Mouse (Mus musculus) retina, postnatal 7 days (tissue): Measurements from ENCODE around the gene Slc22a1.

Source experiments
- DNase-seq: peaks from one replicate; pipeline ENCODE4 v3.0.0-alpha.2; 2012; ENCODE audit warnings: low read depth, low spot score

Gene Slc22a1

GRCm38 (mm10) chr17:12675646-12676045 is at the start of gene Slc22a1:
Gene Slc22a1 (minus strand): TSS chr17:12675829.
- DNase-seq, result no peak

- no peak for DNase-seq
Measured at GRCm38 (mm10) chr17:12724767-12725744, 49.4 kb upstream of the Slc22a1 start.

GRCm38 (mm10) chr17:12723986-12724766 is 48.5 kb upstream of the Slc22a1 start:
- no peak for DNase-seq

DNA sequence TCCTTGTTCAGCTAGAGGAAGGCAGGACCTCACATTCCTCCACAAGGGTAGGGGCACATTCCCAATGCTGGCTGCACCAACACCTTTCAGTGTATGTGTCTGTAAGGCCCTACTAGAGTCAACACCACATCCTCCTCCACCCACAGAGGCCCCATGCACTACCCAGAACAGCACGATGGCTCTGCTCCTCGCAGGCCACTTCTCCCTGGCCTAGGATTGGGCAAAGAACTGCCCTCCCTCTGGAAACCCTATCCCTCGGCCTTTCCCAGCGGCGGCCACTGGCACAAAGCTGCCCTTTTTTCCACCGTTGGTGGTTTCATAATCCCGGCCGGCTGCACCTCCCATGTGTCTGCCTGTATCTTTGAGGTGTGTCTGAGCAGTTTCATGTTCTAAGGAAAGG is 47.0 kb upstream of the Slc22a1 start:
- DNase-seq, result no peak

- no peak for DNase-seq
Measured at GRCm38 (mm10) chr17:12721118-12721886, 45.7 kb upstream of the Slc22a1 start.

- DNase-seq, result no peak
Measured at GRCm38 (mm10) chr17:12718251-12718650, 42.6 kb upstream of the Slc22a1 start.

GRCm38 (mm10) chr17:12717445-12717844 is 41.8 kb upstream of the Slc22a1 start:
- DNase-seq, result no peak

- DNase-seq, result no peak
Measured at GRCm38 (mm10) chr17:12715032-12715431, 39.4 kb upstream of the Slc22a1 start.

DNA sequence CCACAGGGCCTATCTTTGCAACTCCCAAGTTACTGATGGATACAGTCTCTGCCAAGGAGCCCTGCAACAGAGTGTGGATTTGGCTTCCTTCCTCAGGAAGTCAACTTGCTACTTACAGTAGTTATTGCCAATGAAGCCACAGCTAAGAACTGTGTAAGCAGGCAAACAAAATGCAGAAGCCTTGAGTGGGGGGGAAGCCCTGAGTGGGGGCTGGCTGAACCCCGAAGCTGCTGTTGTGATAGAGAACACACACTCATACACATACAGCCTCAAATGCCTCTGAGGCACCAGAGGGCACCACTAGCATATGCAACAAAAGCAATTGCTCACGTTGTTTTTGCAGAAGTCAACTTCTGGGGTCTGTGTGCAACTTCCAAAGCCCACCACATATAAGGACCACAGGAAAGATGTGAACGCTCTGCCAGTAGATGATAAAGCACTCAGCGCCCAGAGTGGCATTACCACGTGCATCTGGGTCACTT is 38.5 kb upstream of the Slc22a1 start:
- no peak for DNase-seq

DNA sequence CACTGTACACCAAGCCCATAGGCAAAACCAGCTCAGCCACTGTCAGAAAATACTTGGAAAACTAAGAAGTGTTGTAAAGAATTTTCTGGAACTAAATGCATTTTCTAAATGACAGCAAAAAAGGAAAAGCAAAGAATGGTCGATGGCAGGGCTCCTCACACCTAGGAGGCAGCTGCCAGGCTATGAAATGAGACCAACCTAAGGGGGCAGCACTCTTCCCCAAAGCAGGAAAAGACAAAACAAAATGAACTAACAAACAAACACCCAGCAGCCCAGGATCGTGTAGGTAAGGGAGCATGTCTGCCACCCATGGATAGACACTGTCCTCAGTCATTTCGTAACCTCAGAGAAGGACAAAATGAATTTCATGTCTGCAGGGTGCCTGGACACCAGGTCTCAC is 37.4 kb upstream of the Slc22a1 start:
- DNase-seq, result no peak

DNA sequence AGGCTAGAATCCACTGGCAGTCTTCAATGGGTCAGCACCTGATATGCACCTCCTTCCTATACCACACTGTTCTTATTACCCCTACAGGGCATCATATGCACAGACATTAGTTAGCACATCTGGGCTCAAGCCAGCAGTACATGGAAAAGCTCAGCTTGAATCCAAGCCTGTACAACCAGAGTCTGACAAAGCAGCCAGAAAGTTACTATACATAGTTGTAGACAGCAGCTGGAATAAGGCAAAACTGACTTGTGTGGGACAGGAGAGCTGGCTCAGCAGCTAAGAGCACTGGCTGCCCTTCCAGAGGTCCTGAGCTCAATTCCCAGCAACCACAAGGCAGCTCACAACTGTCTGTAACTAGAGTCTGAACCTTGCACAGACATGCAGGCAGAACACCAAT is 36.6 kb upstream of the Slc22a1 start:
- no peak for DNase-seq

- no peak for DNase-seq
Measured at GRCm38 (mm10) chr17:12710976-12711375, 35.3 kb upstream of the Slc22a1 start.

DNA sequence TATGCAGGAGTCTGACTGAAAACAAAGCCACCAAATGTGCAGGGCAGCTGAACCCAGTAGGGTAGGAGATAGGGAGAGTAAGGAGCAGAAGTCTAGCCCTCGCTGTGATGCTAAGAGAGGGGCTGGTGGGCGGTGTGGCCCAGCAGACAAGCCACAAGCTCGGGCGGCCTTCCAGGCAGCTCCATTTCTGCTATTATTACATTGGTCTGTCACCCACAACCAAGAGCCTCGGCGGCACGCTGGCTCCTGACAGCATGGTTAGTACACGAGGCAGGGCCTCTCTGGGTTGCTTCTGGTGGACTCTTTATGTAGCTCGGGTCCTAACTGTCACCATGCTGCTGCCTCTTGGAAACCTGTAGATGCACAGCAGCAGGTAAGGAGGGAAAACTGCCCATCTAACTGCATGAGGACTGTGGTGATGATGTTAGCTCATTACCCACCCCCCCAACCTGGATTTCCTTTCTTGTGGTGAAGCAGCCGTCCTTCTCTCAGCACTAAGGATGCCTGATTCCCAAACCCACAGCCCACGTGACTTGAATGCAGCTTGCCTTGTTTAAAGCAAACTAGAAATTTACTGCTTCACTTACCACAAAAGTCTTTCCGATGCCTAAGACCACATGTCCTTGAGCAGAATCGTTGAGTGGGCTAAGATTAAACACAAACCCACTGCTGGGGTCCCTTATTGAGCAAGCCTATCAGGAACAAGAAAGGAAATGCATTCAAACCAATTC is 34.6 kb upstream of the Slc22a1 start:
- DNase-seq, result no peak

DNA sequence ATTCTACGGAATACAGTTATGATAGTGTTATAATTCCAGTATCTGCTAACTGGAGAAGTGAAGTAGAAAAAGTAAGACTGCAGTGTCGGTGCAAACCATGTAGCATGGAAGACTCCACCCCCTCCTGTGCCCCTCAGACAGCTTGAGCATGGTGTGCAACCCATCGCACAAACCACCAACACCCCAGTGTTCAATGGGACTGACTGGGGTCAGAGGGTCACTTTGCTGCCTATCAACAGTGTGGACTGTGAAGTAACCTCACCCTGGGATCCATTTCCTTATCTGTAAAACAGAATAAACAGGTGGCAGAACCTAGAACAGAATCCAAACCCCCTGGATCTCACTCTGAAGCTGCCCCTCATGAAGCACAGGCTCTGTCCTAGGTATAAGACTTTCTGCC is 32.8 kb upstream of the Slc22a1 start:
- no peak for DNase-seq

DNA sequence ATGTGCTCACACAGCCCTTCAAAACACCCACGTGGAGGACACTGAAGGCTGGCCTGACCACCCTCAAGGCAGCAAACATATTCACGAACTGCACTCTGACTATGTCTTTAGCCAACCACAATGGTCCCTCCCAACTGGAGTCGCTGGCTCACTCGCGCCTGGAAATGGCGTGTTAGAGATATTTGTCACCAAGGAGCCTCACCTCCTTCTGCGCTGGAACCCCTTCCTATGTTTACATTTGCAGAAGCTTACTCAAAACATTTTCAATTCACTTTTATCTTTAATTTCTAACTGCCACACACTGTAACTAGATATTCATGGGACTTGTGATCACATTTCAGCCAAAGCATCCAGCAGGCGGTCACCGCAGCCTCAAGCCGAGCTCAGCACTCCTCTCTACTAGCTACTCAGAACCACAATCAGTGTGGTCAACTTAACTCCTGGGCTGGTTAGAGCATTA is 31.0 kb upstream of the Slc22a1 start:
- DNase-seq, result no peak

- no peak for DNase-seq
Measured at GRCm38 (mm10) chr17:12702901-12703300, 27.3 kb upstream of the Slc22a1 start.

GRCm38 (mm10) chr17:12700373-12700772 is 24.7 kb upstream of the Slc22a1 start:
- no peak for DNase-seq

GRCm38 (mm10) chr17:12691899-12692298 is 16.3 kb upstream of the Slc22a1 start:
- DNase-seq, result no peak

DNA sequence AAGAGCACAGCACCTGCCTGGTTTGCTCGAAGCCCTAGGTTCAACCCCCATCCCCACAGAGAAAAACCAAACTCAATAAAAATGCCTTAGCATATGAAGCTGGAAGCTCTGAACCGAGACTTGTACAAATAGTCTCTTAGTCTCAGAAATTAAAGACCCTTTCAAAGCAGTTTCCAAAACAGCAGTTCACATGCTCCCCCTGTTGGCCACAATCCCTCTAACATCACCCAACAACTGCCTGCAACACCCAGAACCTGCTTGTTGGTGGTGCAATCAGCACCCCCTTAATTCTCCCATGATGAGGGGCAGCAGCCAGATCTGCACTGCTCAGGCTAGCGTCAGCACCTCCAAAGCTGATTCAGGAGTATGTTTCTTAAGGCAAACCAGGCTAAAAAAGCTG is 13.9 kb upstream of the Slc22a1 start:
- DNase-seq, result no peak

- no peak for DNase-seq
Measured at GRCm38 (mm10) chr17:12688427-12689110, 12.9 kb upstream of the Slc22a1 start.
